In genomic region chr3:144375725-144376412, GRCm38 (mm10) we compare ENCODE assay signal across 23 mouse cellular contexts.
A peak's percentile ranks its signal among the peaks of the same experiment; 100 is the strongest.
DNase-seq lines count a peak whose midpoint lies in the region; ATAC-seq and TF ChIP-seq lines count a peak whose summit lies in the region.
"Had no signal": no experiment of that assay in that cellular context is flagged by ENCODE, and none has a peak within 500 bp of the region (broad histone marks: within the 10 kb centered on the region; RNA-seq: fewer than 3 reads in every experiment).

No protein-coding gene starts in this region.

- no peak overlapping the region for H3K27ac ChIP-seq in kidney, adult 2 months (ENCODE audit: insufficient read depth, low read depth, low read length)
- H3K27ac ChIP-seq in intestine, embryonic 16.5 days (ENCODE audit: low read length): peak overlapping the region; percentile 57
- H3K27ac ChIP-seq: forebrain, embryonic 13.5 days; heart, embryonic 10.5 days; hindbrain, embryonic 12.5 days had no signal

- H3K36me3 ChIP-seq in kidney, adult 2 months (ENCODE audit: control insufficient read depth, insufficient read depth, low read length): no peaks in the 10 kb centered on the region
- H3K36me3 ChIP-seq in intestine, embryonic 16.5 days (ENCODE audit: control insufficient read depth, insufficient read depth, low read length): no peaks in the 10 kb centered on the region
- H3K36me3 ChIP-seq: embryonic facial prominence, embryonic 10.5 days; G1E; heart, embryonic 10.5 days; hindbrain, embryonic 12.5 days had no signal

- WGBS in kidney, adult 2 months: 70% methylated on average over 12 of the region's 12 CpGs
- WGBS in intestine, embryonic 16.5 days: 62% methylated on average over 12 of the region's 12 CpGs

- TF ChIP-seq CTCF in kidney, adult 2 months (conservative IDR thresholded peaks at IDR 0.05; ENCODE audit: insufficient read depth, insufficient read length, low read depth, low read length): no peak

- no peak overlapping the region for H3K4me2 ChIP-seq in intestine, embryonic 16.5 days (ENCODE audit: low read depth, low read length)
- H3K4me2 ChIP-seq: forebrain, embryonic 13.5 days; hindbrain, embryonic 12.5 days had no signal

- H3K4me3 ChIP-seq in kidney, adult 2 months (ENCODE audit: insufficient read depth, low read depth, low read length): no peak overlapping the region
- no peak overlapping the region for H3K4me3 ChIP-seq in intestine, embryonic 16.5 days (ENCODE audit: low read length)
- H3K4me3 ChIP-seq: embryonic facial prominence, embryonic 10.5 days; forebrain, embryonic 13.5 days; heart, embryonic 10.5 days; hindbrain, embryonic 12.5 days had no signal

- no peaks in the 10 kb centered on the region for H3K27me3 ChIP-seq in kidney, adult 2 months (replicated peaks; ENCODE audit: control insufficient read depth, insufficient read depth, low read length)
- H3K27me3 ChIP-seq in intestine, embryonic 16.5 days (replicated peaks; ENCODE audit: control insufficient read depth, insufficient read depth, low read length): no peaks in the 10 kb centered on the region

- H3K9me3 ChIP-seq in intestine, embryonic 16.5 days (ENCODE audit: control insufficient read depth, low read length): no peaks in the 10 kb centered on the region
- H3K9me3 ChIP-seq: embryonic facial prominence, embryonic 10.5 days; forebrain, embryonic 13.5 days; G1E; heart, embryonic 10.5 days; hindbrain, embryonic 12.5 days had no signal

- no peaks in the 10 kb centered on the region for H3K4me1 ChIP-seq in kidney, adult 2 months (ENCODE audit: control insufficient read depth, insufficient read depth, low read length)
- peaks cover 10% of the 10 kb centered on the region; the same call in 1 of the 2 replicates for H3K4me1 ChIP-seq in intestine, embryonic 16.5 days (ENCODE audit: control insufficient read depth, insufficient read depth, low read length)

- no peak for TF ChIP-seq POLR2A in kidney, adult 2 months (IDR thresholded peaks at IDR 0.05; ENCODE audit: low read depth, low read length)

- peak; percentile 17 for ATAC-seq in activated CD4-positive, CD25-positive, alpha-beta regulatory T cell, adult 4 months
- ATAC-seq in intestine, embryonic 16.5 days: peak; percentile 86
- peak; percentile 48; the same call in 1 of the 2 replicates for ATAC-seq in megakaryocyte-erythroid progenitor cell, adult 5-6 weeks (replicated peaks; ENCODE audit: low FRiP score, low TSS enrichment, poor library complexity, severe bottlenecking)
- ATAC-seq: forebrain, embryonic 13.5 days; forebrain, postnatal 0 days; hindbrain, embryonic 16.5 days; inflammation-experienced regulatory T-cells, adult 6 months had no signal

- no peak overlapping the region for H3K9ac ChIP-seq in intestine, embryonic 16.5 days (ENCODE audit: low read depth, low read length)
- H3K9ac ChIP-seq: forebrain, embryonic 13.5 days; forebrain, postnatal 0 days; hindbrain, embryonic 12.5 days had no signal

- DNase-seq in kidney, adult 2 months: peak; percentile 12
- DNase-seq in kidney, postnatal 36 days: no peak
- no peak for DNase-seq in frontal cortex, adult 2 months (ENCODE audit: extremely low spot score in 1 of 2, low spot score in 1 of 2)
- DNase-seq in gastrocnemius, adult 18-20 months (ENCODE audit: low spot score): no peak
- no peak for DNase-seq in gastrocnemius, postnatal 4 days (ENCODE audit: low spot score in 2 of 2)
- DNase-seq: adrenal gland, postnatal 10 days; cerebellum, adult 11 months; cerebellum, adult 8-10 months; cerebellum, postnatal 14 days; forebrain, postnatal 0 days; gastrocnemius, postnatal 10 days; heart, postnatal 10 days; heart, postnatal 4 days had no signal

Comparison
In these comparisons a context has a peak if more than half of its experiments do, and no peak if none do; other contexts are left out.
1. ATAC-seq: peak in every context shown above with its lines; median percentile 86 in intestine, embryonic 16.5 days; 48 in megakaryocyte-erythroid progenitor cell, adult 5-6 weeks; 17 in activated CD4-positive, CD25-positive, alpha-beta regulatory T cell, adult 4 months.